Mouse (Mus musculus) intestine, embryonic 14.5 days (tissue): ENCODE measurements at regions not wholly inside any gene's neighbourhood (a gene's known extent, or its start where the extent isn't known, plus 50 kb on each side); places are given as distances from the start of the nearest gene placed in this dataset.

Experiments used
- ATAC-seq: fragments of 200-750 bp; cut with Nextera tagmentation; replicated peaks from 2 replicates; pipeline ENCODE4 v1.8.0; 2017; ENCODE audit warnings: low read depth, moderate number of reproducible peaks, moderate TSS enrichment, moderate library complexity; ENCODE audit not compliant: low FRiP score, low TSS enrichment
- DNase-seq: peaks from one replicate; pipeline ENCODE4 v3.0.0-alpha.2; 2018; ENCODE audit warnings: low spot score
- H3K27ac ChIP-seq: fragments of 300-500 bp; sonication (generic); 2 replicates; pipeline ENCODE4 v1.5.1; 2014; ENCODE audit warnings: low read depth, mild to moderate bottlenecking, control low read depth
- H3K27me3 ChIP-seq: fragments of 300-500 bp; sonication (generic); replicated peaks from 2 replicates; pipeline ENCODE4 v1.6.1; 2014; ENCODE audit warnings: low read length, control low read depth; ENCODE audit not compliant: control insufficient read depth, insufficient read depth
- H3K36me3 ChIP-seq: fragments of 300-500 bp; sonication (generic); 2 replicates; pipeline ENCODE4 v1.6.1; 2014; ENCODE audit warnings: low read length, control low read depth; ENCODE audit not compliant: control insufficient read depth, insufficient read depth
- H3K4me1 ChIP-seq: fragments of 300-500 bp; sonication (generic); replicated peaks from 2 replicates; pipeline ENCODE4 v1.6.1; 2014; ENCODE audit warnings: low read length, control low read depth, mixed read lengths; ENCODE audit not compliant: control insufficient read depth, insufficient read depth
- H3K4me2 ChIP-seq: fragments of 300-500 bp; sonication (generic); 2 replicates; pipeline ENCODE4 v1.6.1; 2014; ENCODE audit warnings: low read length
- H3K4me3 ChIP-seq: fragments of 300-500 bp; sonication (generic); 2 replicates; pipeline ENCODE4 v1.5.1; 2014; ENCODE audit warnings: low read depth, low read length, control low read depth, mixed read lengths
- H3K9ac ChIP-seq: fragments of 300-500 bp; sonication (generic); 2 replicates; pipeline ENCODE4 v1.6.1; 2014; ENCODE audit warnings: mild to moderate bottlenecking, low read length
- H3K9me3 ChIP-seq: fragments of 300-500 bp; sonication (generic); 2 replicates; pipeline ENCODE4 v1.6.1; 2016; ENCODE audit warnings: low read length, control low read depth; ENCODE audit not compliant: control insufficient read depth
- WGBS: fragments of 180-500 bp; shearing (Covaris S2); extraction: QIAGEN DNeasy Blood & Tissue Kit; methylation state at CpG from one replicate; pipeline ENCODE4 v1.1.7; 2014; 5-methylcytosine and 5-hydroxymethylcytosine counted together

GRCm38 (mm10) chr14:99487981-99488380 lies 189.5 kb downstream of the Klf5 start:
- Histone ChIP-seq H3K27ac (no peak overlapping the region), H3K36me3 (no peaks in the 10 kb centered on the region), H3K27me3 (no peaks in the 10 kb centered on the region), H3K9me3 (no peaks in the 10 kb centered on the region), H3K4me2 (no peak overlapping the region), H3K4me1 (no peaks in the 10 kb centered on the region), H3K4me3 (no peak overlapping the region), H3K9ac (no peak overlapping the region)
- 48% methylated on average over 6 of the region's 6 CpGs for WGBS
- DNase-seq (no peak), ATAC-seq (no peak)

GRCm38 (mm10) chr14:99493197-99493596 lies 194.7 kb downstream of the Klf5 start:
- H3K4me2 ChIP-seq = no peak overlapping the region
- DNase-seq (no peak), ATAC-seq (no peak)
- no peak overlapping the region for H3K4me3 ChIP-seq
- 67% methylated on average over 4 of the region's 4 CpGs for WGBS
- H3K9me3 ChIP-seq = no peaks in the 10 kb centered on the region
- no peaks in the 10 kb centered on the region for H3K4me1 ChIP-seq
- no peak overlapping the region for H3K9ac ChIP-seq
- no peaks in the 10 kb centered on the region for H3K36me3 ChIP-seq
- no peaks in the 10 kb centered on the region for H3K27me3 ChIP-seq
- no peak overlapping the region for H3K27ac ChIP-seq

GRCm38 (mm10) chr14:99493659-99494058 lies 195.2 kb downstream of the Klf5 start:
- no peak overlapping the region for H3K4me2 ChIP-seq
- no peak overlapping the region for H3K4me3 ChIP-seq
- no peak overlapping the region for H3K9ac ChIP-seq
- H3K4me1 ChIP-seq = no peaks in the 10 kb centered on the region
- no peak for ATAC-seq
- H3K9me3 ChIP-seq = no peaks in the 10 kb centered on the region
- WGBS = 89% methylated on average over 6 of the region's 6 CpGs
- H3K27me3 ChIP-seq = no peaks in the 10 kb centered on the region
- no peak overlapping the region for H3K27ac ChIP-seq
- H3K36me3 ChIP-seq = no peaks in the 10 kb centered on the region
- DNase-seq = no peak

GRCm38 (mm10) chr14:99499502-99500266 lies 201.2 kb downstream of the Klf5 start:
- WGBS = 66% methylated on average over 7 of the region's 7 CpGs

DNA sequence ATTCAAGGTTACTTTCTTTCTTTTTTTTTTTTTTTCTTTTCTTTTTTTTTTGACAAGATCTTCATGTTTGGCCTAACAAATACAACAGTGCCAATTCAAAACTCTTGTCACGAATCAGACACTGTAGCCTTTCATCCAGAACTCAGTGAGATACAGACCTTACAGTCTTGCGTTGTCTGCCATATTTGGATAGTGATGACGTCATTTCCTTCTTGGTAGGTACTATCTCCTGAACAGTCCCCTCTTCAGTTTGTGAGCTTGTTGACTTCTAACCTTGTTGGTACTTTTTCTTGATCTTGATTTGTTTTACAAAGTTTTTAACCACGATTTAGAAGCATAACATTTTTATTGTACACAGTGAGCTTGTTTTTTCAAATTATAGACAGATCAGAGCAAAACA lies 206.4 kb downstream of the Klf5 start:
- ATAC-seq (no peak), DNase-seq (no peak)
- H3K36me3 ChIP-seq = no peaks in the 10 kb centered on the region
- H3K27me3 ChIP-seq = no peaks in the 10 kb centered on the region
- no peak overlapping the region for H3K4me2 ChIP-seq
- H3K4me3 ChIP-seq = no peak overlapping the region
- H3K4me1 ChIP-seq = no peaks in the 10 kb centered on the region
- H3K9ac ChIP-seq = no peak overlapping the region
- no peak overlapping the region for H3K27ac ChIP-seq
- 78% methylated on average over 4 of the region's 4 CpGs for WGBS
- H3K9me3 ChIP-seq = no peaks in the 10 kb centered on the region

More at GRCm38 (mm10) chr14:99499502-99500266, 201.2 kb downstream of the Klf5 start:
- Histone ChIP-seq H3K9me3 (no peaks in the 10 kb centered on the region), H3K9ac (no peak overlapping the region), H3K36me3 (no peaks in the 10 kb centered on the region), H3K27ac (no peak overlapping the region), H3K4me2 (no peak overlapping the region), H3K4me1 (no peaks in the 10 kb centered on the region), H3K27me3 (no peaks in the 10 kb centered on the region), H3K4me3 (no peak overlapping the region)
- DNase-seq (no peak), ATAC-seq (no peak)

DNA sequence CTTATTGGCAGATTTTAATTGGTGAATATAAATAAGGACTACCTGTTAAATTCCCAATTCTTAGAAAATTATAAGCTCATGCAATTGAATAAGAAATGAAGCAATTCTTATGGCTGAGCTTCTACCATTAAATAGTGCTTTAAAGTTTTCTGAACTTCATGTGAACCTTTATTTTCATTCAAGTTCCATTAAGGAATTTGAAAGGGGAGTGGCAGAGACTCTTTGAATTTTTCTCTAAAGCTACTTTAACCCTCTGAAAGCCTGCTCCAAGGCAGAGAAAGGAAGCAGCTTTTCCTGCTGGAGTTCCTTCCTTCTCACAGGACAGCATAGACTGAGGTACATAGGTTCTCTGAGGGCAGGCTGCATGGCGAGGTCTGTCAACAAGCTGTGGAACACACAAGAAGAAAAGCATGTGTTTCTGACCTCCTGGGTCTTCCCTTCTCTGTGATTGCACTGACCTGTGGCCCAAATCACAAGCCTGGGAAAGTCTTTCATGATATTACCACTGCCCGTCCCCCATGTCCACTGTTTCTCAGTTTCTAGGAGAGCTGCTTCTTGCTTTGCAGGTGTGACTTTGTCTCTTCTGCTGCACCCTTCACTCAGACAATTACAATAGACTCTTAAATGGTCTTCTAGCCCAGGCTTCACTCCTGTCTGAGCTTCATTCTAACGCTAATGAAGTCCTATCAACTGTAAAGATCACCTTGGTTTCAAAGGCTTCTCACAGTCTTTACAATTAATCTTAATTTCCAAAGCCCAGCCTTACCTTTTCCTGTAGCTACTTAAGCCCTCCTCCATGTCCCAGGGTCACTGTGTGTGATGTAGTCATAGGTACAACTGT lies 211.4 kb downstream of the Klf5 start:
- WGBS = 53% methylated on average over 3 of the region's 3 CpGs

GRCm38 (mm10) chr14:99515474-99515873 lies 217.0 kb downstream of the Klf5 start:
- H3K9me3 ChIP-seq = peaks cover 3% of the 10 kb centered on the region; the same call in 1 of the 2 replicates
- 95% methylated on average over 1 of the region's 1 CpGs for WGBS

More for the DNA sequence above, 211.4 kb downstream of the Klf5 start:
- ATAC-seq (no peak), DNase-seq (no peak)
- H3K4me2 ChIP-seq = no peak overlapping the region
- H3K27ac ChIP-seq = no peak overlapping the region
- no peaks in the 10 kb centered on the region for H3K36me3 ChIP-seq
- H3K4me3 ChIP-seq = no peak overlapping the region
- H3K4me1 ChIP-seq = 0 out of 2 replicates have a peak, but pooled peaks cover 3% of the 10 kb centered on the region
- H3K9ac ChIP-seq = no peak overlapping the region
- H3K9me3 ChIP-seq = peaks cover 3% of the 10 kb centered on the region; the same call in 1 of the 2 replicates
- H3K27me3 ChIP-seq = no peaks in the 10 kb centered on the region

DNA sequence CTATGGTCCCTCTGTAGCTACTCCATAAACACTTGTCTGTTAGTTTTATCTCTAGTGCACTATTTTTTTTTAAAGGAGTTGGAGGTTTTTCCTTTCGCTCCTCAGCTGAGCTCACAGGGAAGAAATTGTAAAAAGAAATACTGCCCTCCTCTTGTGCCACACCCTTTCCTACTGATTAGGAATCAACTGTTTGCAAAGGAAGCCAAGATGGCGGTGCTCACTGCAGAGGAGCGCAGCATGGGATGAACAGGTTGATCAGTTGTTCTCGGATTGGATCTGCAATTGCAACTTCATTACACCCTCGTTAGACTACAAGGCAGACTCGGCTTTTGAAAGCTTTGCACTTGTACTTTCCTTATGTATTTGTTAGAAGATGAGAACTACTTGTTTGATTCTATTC lies 218.2 kb downstream of the Klf5 start:
- H3K27me3 ChIP-seq = no peaks in the 10 kb centered on the region
- H3K9ac ChIP-seq = no peak overlapping the region
- 0 out of 2 replicates have a peak, but pooled peaks cover 3% of the 10 kb centered on the region for H3K4me1 ChIP-seq
- no peak overlapping the region for H3K4me2 ChIP-seq
- H3K4me3 ChIP-seq = no peak overlapping the region
- H3K9me3 ChIP-seq = peaks cover 3% of the 10 kb centered on the region; the same call in 1 of the 2 replicates
- H3K36me3 ChIP-seq = no peaks in the 10 kb centered on the region
- DNase-seq (no peak), ATAC-seq (no peak)
- WGBS = 75% methylated on average over 6 of the region's 6 CpGs
- H3K27ac ChIP-seq = no peak overlapping the region

More at GRCm38 (mm10) chr14:99515474-99515873, 217.0 kb downstream of the Klf5 start:
- Histone ChIP-seq H3K4me2 (no peak overlapping the region), H3K36me3 (no peaks in the 10 kb centered on the region), H3K4me3 (no peak overlapping the region), H3K27ac (no peak overlapping the region), H3K9ac (no peak overlapping the region), H3K4me1 (0 out of 2 replicates have a peak, but pooled peaks cover 3% of the 10 kb centered on the region), H3K27me3 (no peaks in the 10 kb centered on the region)
- DNase-seq = no peak
- no peak for ATAC-seq
